Mouse (Mus musculus) lung, adult 2 months (tissue): Measurements from ENCODE around the gene Grb14.

Experiments used
- CTCF ChIP-seq: fragments of 200-500 bp; IDR thresholded peaks from 2 replicates; pipeline ENCODE4 v1.5.1; 2011; ENCODE audit warnings: mild to moderate bottlenecking, low read length, control low read depth; ENCODE audit not compliant: insufficient read depth
- POLR2A ChIP-seq: fragments of 200-500 bp; IDR thresholded peaks from 2 replicates; pipeline ENCODE4 v1.6.1; 2011; ENCODE audit warnings: low read depth, mild to moderate bottlenecking, control low read depth, low read length, borderline replicate concordance; ENCODE audit errors: extremely low read depth

GRCm38 (mm10) chr2:65007396-65007795, 17.4 kb downstream of the Grb14 start:
- no peak for TF ChIP-seq POLR2A
- TF ChIP-seq CTCF = no peak
